9 mouse cellular contexts compared by ENCODE assay signal in the genomic region with DNA sequence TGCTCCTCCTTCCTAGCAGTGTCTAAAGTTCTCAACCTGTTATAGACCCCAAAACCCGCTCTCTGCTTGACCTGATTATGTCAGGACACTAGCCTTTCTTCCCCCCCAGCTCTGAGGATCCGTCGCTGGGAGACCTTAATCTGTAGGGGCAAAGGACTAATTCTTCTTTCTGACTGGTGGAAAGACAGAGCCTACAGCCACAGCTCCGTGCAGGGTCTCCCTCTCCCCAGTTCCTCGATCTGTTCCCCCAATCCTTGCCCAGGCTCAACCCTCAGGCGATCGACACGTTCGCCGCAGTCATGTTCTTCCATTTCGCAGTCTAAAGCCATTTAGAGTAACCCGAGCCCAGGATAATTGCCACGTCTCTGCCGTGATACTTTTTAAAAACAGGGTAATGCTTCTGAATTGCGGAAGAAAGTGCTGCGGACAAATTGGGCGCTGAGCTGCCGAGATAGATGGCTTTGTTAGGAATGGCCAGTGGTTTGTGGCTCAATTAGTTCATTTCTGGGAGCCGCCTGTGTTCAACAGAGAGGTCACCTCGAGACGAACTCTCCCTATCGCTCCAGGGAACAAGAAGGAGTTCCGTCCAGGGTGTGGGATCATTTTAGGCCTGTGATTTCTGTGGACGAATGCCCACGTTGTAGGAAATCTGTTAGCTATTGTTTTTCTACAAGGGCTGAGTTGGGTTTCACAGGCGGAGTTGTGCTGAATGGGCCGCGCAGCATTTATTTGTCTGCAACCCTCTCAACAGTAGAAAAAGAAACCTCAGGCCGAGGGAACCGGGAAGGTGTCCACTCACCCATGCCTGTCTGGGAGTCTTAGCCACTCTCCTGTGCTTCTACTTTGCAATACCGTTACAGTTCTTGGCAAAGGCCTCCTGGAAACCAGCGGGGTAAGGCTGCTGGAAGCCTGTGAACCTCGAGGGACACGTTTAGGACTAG. TPM values are rescaled to one million over a fixed set of nuclear protein-coding genes. Genes with fewer than 3 reads are reported as not detected.
DNase-seq lines count a peak whose midpoint lies in the region; ATAC-seq and TF ChIP-seq lines count a peak whose summit lies in the region.
"Had no signal": no experiment of that assay in that cellular context is flagged by ENCODE, and none has a peak within 500 bp of the region (broad histone marks: within the 10 kb centered on the region; RNA-seq: fewer than 3 reads in every experiment).

No protein-coding gene starts in this region.

- 2% methylated on average over 34 of the region's 34 CpGs for WGBS in limb, embryonic 12.5 days
- WGBS in stomach, embryonic 14.5 days = 4% methylated on average over 34 of the region's 34 CpGs

- no peak for ATAC-seq in G1E (ENCODE audit: extremely low read depth, insufficient number of reproducible peaks, low FRiP score, poor library complexity, severe bottlenecking)
- ATAC-seq in limb, embryonic 12.5 days (ENCODE audit: insufficient number of reproducible peaks, insufficient read depth, low FRiP score, low TSS enrichment, low read depth) = 0 out of 2 replicates have a peak, but pooled peaks have one; percentile 1
- no peak for ATAC-seq in stomach, embryonic 14.5 days (ENCODE audit: insufficient number of reproducible peaks, insufficient read depth, low FRiP score, low read depth)
- no peak for ATAC-seq in cerebellum, adult (ENCODE audit: insufficient number of reproducible peaks, low FRiP score, low TSS enrichment)

- H3K4me2 ChIP-seq in limb, embryonic 12.5 days = peak overlapping the region; percentile 71
- peak overlapping the region; percentile 61 for H3K4me2 ChIP-seq in stomach, embryonic 14.5 days (replicated peaks; ENCODE audit: low read depth, low read length)

- no peaks in the 10 kb centered on the region for H3K36me3 ChIP-seq in G1E (replicated peaks)
- H3K36me3 ChIP-seq in limb, embryonic 12.5 days = no peaks in the 10 kb centered on the region
- H3K36me3 ChIP-seq in stomach, embryonic 14.5 days (ENCODE audit: control insufficient read depth, insufficient read depth, low read length) = no peaks in the 10 kb centered on the region

- TF ChIP-seq CTCF in G1E (IDR thresholded peaks at IDR 0.05; ENCODE audit: low read depth, low read length) = no peak

- H3K4me3 ChIP-seq in G1E (ENCODE audit: low read depth, low read length) = peak overlapping the region; percentile 73
- H3K4me3 ChIP-seq in limb, embryonic 12.5 days (replicated peaks) = peak overlapping the region; percentile 50
- peak overlapping the region; percentile 40 for H3K4me3 ChIP-seq in stomach, embryonic 14.5 days (ENCODE audit: low read depth, low read length)

- peak overlapping the region; percentile 84 for H3K27ac ChIP-seq in limb, embryonic 12.5 days
- H3K27ac ChIP-seq in stomach, embryonic 14.5 days (ENCODE audit: low read length) = no peak overlapping the region

- DNase-seq in adrenal gland, postnatal 10 days = peak; percentile 53
- no peak for DNase-seq in adrenal gland, adult 18-20 months (ENCODE audit: low spot score in 2 of 2)
- DNase-seq in G1E (ENCODE audit: low spot score) = no peak
- peak; percentile 20 for DNase-seq in gastrocnemius, postnatal 25 days
- no peak for DNase-seq in cerebellum, adult 9-11 months

- H3K4me1 ChIP-seq in G1E (ENCODE audit: insufficient read depth, low read depth, low read length) = peaks cover 37% of the 10 kb centered on the region
- peaks cover 53% of the 10 kb centered on the region for H3K4me1 ChIP-seq in limb, embryonic 12.5 days (replicated peaks)
- no peaks in the 10 kb centered on the region for H3K4me1 ChIP-seq in stomach, embryonic 14.5 days (ENCODE audit: control insufficient read depth, insufficient read depth, low read length)

- H3K27me3 ChIP-seq in G1E (ENCODE audit: insufficient read depth, low read length) = peaks cover 75% of the 10 kb centered on the region
- H3K27me3 ChIP-seq in limb, embryonic 12.5 days = peaks cover 54% of the 10 kb centered on the region
- H3K27me3 ChIP-seq in stomach, embryonic 14.5 days (ENCODE audit: control insufficient read depth, insufficient read depth, low read length) = peaks cover 69% of the 10 kb centered on the region

- H3K9ac ChIP-seq in limb, embryonic 12.5 days (replicated peaks) = peak overlapping the region; percentile 58
- no peak overlapping the region for H3K9ac ChIP-seq in stomach, embryonic 14.5 days (replicated peaks; ENCODE audit: low read depth, low read length)

- no peaks in the 10 kb centered on the region for H3K9me3 ChIP-seq in G1E (replicated peaks)
- H3K9me3 ChIP-seq in limb, embryonic 12.5 days = no peaks in the 10 kb centered on the region
- H3K9me3 ChIP-seq in stomach, embryonic 14.5 days (ENCODE audit: control insufficient read depth, low read depth, low read length) = no peaks in the 10 kb centered on the region

RNA-seq across cellular contexts. Expression of gene Six1, which starts 0.8 kb away (rescaled TPM):
- 10 to 100 TPM in 1 of 2 experiments, 1 to 10 TPM in 1; 7.1 to 12.8 TPM for total RNA-seq in adrenal gland, postnatal 10 days (2021)
- total RNA-seq in adrenal gland, adult 18-20 months (2021) = 1 to 10 TPM; 1.8 to 8.8 TPM
- total RNA-seq in G1E (2014; fragmentation: Nextera tagmentation) = 1.9 and 3.8 TPM in 2 replicates
- 2.0 and 2.9 TPM in 2 replicates for total RNA-seq in G1E (2017)
- 2.2 and 2.5 TPM in 2 replicates for polyA plus RNA-seq in G1E (2012)
- 10 to 100 TPM; 47.7 to 51.0 TPM for total RNA-seq in gastrocnemius, postnatal 25 days (2021)
- polyA plus RNA-seq in limb, embryonic 12.5 days (2016; fragmentation: Nextera tagmentation; extraction: Ambion mirVana) = 60.3 and 72.1 TPM in 2 replicates
- polyA plus RNA-seq in stomach, embryonic 14.5 days (2014; fragmentation: Nextera tagmentation; extraction: Ambion mirVana) = not detected in 2 replicates
- polyA plus RNA-seq: erythroblast, embryonic 14.5 days had no signal

Comparison
In these comparisons a context has a peak if more than half of its experiments do, and no peak if none do; other contexts are left out.
1. DNase-seq: peak in adrenal gland, postnatal 10 days (single experiment) and gastrocnemius, postnatal 25 days (single experiment); none in adrenal gland, adult 18-20 months (0 of 2), G1E (single experiment) and cerebellum, adult 9-11 months (single experiment).
2. Peak in every context shown above with its lines, with median percentiles within 50 percentile points of each other: H3K4me3 ChIP-seq.